Mouse (Mus musculus): ENCODE results near the gene Ddias.

Gene Ddias

GRCm38 (mm10) chr7:92848246-92848645, 25.8 kb downstream of the Ddias start:
- no peak for DNase-seq

GRCm38 (mm10) chr7:92842254-92842653, 31.8 kb downstream of the Ddias start:
- DNase-seq, result no peak

GRCm38 (mm10) chr7:92837907-92838306, 36.1 kb downstream of the Ddias start:
- DNase-seq, result no peak

GRCm38 (mm10) chr7:92837226-92837625, 36.8 kb downstream of the Ddias start:
- DNase-seq, result no peak

- no peak for DNase-seq
Measured at GRCm38 (mm10) chr7:92836447-92836846, 37.6 kb downstream of the Ddias start.

- DNase-seq, result no peak
Measured at GRCm38 (mm10) chr7:92834391-92834790, 39.7 kb downstream of the Ddias start.

GRCm38 (mm10) chr7:92832395-92832794, 41.7 kb downstream of the Ddias start:
- DNase-seq, result no peak

- DNase-seq, result no peak
Measured at GRCm38 (mm10) chr7:92827981-92828380, 46.1 kb downstream of the Ddias start.

- no peak for DNase-seq
Measured at GRCm38 (mm10) chr7:92826248-92826647, 47.8 kb downstream of the Ddias start.

GRCm38 (mm10) chr7:92822409-92823101, 51.5 kb downstream of the Ddias start:
- no peak for DNase-seq

GRCm38 (mm10) chr7:92821871-92822270, 52.2 kb downstream of the Ddias start:
- DNase-seq, result no peak

GRCm38 (mm10) chr7:92820941-92821465, 53.0 kb downstream of the Ddias start:
- DNase-seq, result no peak

GRCm38 (mm10) chr7:92820410-92820809, 53.6 kb downstream of the Ddias start:
- no peak for DNase-seq

GRCm38 (mm10) chr7:92819656-92820055, 54.4 kb downstream of the Ddias start:
- DNase-seq, result no peak

- no peak for DNase-seq
Measured at GRCm38 (mm10) chr7:92817886-92818285, 56.2 kb downstream of the Ddias start.

- DNase-seq, result no peak
Measured at GRCm38 (mm10) chr7:92817242-92817641, 56.8 kb downstream of the Ddias start.

- no peak for DNase-seq
Measured at GRCm38 (mm10) chr7:92811667-92812279, 62.3 kb downstream of the Ddias start.
